Mouse (Mus musculus) lung, postnatal 4 days (tissue): ENCODE data around the gene Slc38a10.

Experiments used
- DNase-seq, 2 experiments: peaks; one replicate each; pipeline ENCODE4 v3.0.0; 2021

Slc38a10 gene

DNA sequence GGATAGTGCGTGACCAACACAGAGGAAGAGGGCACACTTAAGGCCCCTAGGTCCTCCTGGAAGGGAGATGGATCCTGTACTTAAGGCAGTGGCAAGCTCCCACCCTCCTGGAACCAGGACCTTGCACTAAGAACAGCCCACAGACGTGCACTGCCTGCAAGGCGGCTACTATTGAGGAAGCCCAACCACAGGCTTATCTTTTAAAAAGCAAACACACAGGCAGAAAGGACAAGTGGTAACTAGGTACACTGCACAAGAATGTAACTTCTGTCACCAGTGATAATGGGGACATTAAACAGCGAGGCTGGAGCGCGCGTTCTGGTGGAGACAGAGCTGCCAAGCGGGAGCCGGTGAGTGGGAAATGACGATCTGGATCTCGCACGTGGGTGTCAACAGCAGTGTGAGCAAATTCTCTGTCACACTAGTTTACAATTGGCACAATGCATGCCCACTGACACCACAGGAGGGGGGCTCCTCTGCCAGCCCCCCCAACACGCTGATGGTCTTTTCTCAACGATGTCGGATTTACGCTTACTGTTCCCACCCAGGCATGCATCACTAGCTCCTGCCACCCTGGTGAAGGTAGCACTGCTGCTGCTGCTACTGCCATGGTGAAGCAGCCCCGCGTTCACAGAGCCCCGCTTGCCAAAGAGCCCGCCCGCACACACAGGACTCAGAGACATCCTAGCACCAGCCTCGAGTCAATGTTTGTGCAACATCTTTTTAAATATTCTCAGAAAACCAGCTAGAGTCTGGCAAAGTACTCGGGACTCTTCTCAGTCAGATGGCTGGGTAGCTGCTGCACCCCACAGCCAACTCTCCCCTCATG, 14.1 kb downstream of the Slc38a10 start:
- DNase-seq = peak; percentile 25 to 42

DNA sequence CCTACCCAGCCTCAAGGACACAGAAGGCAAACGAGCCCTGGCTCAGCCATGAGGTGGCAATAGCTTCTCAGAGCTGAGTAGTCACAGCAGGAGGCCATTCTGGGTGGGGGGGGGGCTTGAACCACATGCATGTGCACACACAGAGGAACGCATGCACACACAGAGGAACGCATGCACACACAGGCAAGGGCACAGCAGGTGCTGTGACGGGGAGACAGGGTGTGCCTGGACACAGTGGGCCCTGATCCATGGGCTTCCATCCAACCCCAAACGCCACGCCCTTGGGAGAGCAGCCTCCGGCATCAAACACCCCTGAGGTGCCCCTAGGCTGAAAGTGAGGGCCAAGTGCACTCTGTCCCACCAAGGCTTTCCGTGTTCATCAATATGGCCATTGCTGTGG, 15.0 kb downstream of the Slc38a10 start:
- no peak for DNase-seq

DNA sequence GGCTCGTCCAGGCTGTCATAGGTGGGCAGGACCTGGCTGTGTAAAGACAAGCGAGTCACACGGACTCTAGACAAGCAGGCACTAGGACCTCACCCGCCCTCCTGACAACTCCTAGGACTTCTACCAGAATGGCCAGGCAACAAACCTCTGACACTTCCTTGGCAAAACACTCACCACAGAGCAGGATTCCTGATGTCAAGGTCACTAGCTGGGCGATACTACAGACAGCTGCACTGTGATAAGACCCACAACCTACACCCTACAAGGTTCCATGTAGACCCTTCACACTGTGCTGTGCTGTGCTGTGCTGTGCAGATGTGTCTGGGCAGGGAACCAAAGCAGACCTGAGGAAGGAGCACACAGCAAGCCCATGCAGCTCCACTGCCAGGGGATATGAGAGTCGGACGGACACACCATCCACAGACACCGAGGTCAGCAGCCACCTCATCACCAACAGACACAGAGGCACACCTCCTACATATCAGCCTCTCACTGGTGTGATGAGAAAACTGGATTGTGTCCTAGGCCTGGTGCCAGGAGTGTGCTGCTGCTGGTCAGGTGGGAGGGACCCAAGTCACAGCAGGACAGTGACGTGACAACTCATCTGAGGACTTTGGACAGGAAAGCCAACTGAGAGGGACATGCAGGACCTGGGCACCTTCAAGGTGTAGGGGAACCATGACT, 16.2 kb downstream of the Slc38a10 start:
- no peak for DNase-seq

DNA sequence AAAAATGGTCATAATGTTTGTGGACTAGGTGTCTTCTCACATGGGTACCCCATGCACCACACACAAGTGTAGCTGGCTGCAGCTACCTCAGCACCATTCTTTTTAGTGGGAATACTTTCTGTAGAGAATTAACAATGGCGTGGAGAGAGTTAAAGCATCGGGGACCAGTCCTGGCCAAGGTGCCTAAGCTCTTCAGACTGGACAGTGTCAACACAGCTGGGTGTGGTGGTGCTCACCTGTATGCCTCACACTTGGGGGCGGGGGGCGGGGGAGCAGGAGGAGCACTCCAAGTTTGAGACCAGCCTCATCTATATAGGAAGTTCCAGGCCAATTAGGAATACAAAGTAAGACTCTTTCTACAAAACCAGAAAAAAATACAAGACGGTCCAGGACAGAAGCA, 17.0 kb downstream of the Slc38a10 start:
- no peak for DNase-seq

DNA sequence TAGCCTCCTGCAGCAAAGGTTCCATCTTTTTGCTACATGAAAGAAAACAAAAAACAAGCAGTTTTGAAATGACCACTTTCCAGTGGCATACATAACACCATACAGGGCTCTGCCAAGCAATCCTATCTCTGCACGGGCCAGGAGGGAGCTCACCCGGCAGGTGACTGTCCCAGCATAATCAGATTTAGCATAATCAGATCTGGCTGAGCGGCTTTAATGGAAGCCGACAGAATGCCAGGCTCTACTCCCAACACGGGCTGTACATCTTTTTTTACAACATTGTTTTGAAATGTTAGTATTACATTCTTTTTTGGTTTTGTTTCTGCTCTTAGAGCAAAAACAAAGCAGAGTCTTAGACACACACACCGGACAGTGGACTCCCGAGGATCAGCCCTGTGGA, 21.9 kb downstream of the Slc38a10 start:
- no peak for DNase-seq

DNA sequence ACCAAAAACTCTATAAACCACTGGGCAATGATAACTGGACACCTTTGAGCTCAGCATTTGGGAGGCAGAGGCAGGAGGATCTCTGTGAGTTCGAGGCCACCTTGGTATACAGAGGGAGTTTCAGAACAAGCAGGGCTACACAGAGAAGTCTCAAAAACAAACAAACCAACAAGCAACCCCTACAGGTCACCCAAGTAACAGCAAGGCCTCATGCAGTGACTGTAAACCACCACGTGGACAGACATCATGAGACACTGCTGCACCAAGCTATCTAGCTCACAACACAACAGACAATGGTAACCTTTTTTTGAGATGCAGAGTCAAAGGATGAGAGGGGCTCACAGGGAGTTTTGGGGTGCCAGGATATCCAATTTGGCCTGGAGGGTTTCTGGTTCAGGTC, 24.3 kb downstream of the Slc38a10 start:
- no peak for DNase-seq

DNA sequence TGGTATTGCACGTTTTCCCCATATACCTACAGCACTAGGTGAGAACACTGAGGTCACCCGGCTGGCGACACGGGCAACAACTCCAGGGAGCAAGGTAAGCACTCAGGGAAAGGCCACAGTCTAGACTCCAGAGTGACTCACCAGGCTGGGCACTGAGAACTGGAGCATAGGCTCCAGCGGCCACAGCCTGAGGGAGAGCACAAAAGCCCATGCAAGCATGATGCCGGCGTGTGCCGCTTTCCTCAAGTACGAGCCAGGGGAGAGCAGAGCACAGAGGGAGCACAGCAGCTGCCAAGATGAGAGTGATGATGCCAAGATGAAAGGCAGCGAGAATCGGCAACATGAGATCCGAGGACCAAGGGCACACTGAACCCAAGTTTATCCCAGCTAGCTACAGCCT, 29.0 kb downstream of the Slc38a10 start:
- no peak for DNase-seq

DNA sequence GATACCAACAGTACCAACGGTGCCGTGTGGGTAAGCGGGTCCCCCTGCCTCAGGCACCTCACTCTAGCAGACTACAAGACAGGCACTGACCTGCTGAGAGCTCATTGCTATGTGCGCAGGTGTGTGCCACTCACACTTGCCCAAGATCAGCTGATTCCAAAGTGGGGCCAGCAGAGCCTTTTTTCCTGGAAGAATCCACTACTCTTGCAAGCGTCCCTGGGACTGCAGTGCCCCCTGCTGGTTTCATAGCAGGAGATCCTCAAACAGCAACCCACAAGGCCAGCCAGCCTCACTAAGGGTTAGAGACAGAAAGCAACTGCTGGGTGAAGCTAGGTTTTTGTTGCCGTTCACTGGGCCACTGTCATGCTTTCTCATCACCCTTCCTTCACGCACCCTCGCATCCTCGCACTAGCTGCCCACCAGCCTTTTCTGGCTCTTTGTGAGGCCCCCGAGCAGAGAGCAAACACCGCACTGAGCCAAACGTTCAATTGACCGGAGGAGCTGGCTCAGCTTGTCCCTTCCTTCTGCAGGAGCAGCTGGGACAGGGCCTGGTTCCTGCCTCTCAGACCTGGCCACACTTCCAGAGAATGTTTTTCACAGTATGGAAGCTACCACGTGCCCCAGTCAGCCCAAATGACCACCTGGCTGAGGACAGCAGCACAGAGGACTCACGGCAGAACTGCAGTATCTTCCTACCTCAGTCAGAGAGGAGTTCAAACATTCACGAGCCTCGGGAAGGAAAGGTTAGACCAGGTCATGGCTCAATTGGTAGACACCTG, 30.3 kb downstream of the Slc38a10 start:
- DNase-seq = peak; percentile 76 to 78

DNA sequence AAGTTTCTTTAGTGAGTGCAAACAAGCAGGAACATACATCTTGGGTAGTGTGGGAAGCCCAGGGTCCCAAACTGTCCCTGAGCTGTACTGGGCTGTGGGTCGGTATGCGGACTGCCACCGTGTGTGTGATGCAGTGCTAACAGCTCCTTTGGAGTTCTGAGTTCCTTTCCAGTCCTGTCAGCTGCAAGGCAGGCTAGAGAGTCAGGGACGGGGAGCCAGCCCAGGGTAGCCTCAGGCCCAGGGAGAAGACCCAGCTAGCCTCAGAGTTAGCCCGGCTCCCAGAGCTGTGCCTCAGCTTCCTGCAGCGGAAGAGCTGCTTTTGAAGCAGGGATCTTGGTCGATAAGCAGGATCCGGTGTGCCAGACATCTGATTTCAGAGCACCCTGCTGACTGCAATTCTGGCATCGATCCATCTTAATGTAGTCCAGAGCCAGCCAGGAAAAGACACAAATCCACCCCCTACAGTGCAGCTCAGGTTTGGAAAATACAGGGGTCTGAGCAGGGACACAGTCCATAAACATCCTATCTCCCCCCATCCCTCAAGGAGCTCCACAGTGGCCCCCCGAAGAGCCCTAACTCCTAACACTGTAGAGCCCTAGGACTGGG, 31.1 kb downstream of the Slc38a10 start:
- no peak for DNase-seq

DNA sequence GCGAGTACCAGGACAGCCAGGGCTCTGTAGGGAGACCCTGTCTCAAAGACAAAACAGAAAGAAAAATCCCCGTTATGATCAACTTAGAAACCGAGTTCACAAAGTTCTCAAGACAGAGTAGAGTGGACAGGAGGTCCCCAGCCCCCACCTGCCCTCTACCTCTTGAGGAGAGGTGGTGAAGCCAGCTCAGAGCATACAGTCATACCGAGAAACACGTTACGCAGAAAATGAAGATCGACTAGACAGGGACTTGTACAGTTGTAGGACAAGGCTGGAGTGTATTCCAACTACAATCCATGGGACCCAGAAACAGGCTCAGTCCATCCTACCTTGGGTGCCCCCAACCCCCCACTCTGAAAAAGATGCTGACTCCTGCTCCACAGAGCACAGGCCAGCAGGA, 32.0 kb downstream of the Slc38a10 start:
- DNase-seq = no peak

DNA sequence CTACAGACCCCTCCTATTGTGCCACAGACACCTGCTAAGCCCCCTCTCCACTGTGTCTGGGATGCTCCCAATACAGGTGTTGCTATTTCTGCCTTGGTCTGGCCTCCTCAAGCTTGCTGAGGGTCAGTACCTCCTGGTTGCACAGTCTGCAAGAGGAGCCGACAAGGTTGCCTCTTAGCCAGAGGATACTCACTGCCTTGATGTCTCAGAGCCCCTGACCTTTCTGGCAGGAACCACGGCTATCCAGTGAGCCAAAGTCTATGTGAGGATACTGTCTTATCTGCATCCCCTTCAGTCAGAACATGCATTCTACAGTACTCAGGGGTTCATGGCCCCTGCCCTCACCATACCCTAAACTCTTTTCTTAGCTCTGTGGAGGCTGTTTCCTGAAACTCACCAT, 33.5 kb downstream of the Slc38a10 start:
- DNase-seq = no peak

DNA sequence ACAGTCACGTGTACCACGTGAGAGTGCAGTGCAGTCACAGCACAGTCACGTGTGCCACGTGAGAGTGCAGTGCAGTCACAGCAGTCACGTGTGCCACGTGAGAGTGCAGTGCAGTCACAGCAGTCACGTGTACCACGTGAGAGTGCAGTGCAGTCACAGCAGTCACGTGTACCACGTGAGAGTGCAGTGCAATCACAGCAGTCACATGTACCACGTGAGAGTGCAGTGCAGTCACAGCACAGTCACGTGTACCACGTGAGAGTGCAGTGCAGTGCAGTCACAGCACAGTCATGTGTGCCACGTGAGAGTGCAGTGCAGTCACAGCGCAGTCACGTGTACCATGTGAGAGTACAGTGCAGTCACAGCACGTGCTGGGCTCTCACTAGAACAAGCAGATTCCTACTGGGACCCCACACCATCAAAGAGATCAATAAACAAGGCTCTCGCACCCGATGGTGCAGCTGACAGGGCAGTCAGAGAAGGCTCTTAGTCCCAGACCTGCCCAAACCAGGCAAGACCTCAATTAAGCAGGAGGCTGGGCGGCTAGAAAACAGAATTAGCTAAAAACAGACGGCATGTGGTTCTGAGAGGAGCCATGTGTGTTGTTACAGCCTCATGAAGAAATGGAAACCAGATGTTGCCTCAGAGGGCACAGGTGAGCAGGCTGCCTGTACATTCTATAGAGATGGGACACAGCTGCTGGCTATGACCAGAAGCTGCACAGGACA, 36.5 kb downstream of the Slc38a10 start:
- no peak for DNase-seq

DNA sequence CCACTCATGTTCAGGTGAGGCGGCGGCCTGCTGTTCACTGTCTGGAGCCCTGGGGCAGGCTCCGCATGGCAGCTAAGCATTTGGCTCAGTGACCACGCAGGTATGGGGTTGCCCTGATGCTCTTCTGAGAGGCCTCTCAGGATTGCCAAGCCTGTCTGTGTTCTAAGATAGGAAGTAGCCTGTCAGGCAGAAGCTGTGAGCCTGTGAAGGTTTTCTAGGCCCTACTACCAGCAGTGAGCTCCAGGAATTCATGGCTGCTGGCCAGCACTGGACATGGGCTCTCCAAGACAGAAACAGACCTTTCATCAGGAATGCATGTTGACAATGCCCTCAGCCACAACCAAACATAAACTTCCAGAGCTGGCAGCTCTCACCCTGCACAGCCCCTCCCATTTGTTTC, 39.0 kb downstream of the Slc38a10 start:
- DNase-seq = peak; percentile 65 to 85

DNA sequence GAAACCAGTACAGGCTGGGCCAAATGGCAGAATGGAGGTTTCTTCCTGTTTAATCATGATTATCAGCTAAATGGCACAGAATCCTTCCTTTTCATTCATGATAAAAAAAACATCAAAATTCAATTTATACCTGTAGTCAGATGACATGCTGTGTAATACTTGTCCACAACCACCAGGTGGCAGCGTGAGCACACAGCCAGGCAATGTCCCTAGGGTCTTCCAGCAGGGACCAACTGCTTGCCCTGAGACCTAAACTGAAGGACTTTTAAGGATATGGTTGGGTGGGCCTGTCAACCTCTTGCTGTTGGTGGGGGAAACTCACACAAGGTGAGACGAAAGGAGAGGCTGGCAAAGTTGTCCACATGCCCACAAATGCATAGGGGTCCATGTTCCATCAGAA, 40.1 kb downstream of the Slc38a10 start:
- peak; percentile 58 to 69 for DNase-seq

DNA sequence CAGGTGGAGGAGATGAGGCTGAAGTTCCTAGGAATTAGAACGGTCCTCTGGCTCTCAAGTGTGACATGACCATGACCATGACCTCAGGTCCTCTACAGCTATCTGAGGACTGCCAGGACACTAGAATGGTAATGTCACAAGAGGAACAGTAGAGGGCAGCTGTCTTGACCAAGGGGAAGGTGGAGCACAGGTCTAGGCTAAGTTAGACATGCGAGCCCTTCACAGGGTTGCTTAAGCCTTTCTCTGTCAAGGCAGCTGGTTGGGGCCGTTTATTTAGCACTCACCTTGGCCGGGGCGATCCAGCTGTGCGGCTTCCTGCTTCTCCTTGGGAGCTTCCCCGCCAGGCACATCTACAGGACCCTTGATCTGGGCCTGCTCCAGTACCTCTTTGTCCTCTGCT, 40.6 kb downstream of the Slc38a10 start:
- DNase-seq = no peak

DNA sequence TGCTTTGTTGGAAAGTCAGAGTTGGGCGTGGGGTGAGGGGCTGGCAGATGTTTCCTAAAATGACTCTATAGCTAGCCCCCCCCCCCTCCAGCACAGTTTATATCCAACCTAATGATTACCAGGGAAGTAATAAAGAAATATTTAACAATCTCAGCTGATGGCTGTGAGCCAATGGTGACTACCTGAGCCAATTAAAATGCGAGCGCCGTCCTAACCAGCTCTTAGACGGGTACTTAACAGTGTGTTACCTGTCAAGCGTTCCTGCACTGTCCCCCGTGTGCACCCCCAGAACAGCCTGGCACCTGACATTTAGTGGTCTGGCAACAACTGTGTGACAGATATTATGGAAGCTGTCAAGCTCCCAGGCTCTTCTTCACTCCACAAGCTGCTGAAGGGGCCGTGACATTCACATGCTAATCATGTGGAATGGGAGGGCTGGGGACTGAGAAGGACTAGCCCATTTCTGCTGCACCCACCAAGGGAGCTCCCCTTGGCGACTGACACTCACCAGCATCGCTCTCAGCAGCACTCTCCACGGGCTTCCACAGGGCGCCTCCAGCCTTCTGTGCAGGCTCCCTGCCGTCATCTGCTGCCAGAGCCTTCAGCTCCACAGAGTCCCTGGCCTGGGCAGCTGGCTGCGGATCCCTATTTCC, 41.5 kb downstream of the Slc38a10 start:
- DNase-seq = no peak

DNA sequence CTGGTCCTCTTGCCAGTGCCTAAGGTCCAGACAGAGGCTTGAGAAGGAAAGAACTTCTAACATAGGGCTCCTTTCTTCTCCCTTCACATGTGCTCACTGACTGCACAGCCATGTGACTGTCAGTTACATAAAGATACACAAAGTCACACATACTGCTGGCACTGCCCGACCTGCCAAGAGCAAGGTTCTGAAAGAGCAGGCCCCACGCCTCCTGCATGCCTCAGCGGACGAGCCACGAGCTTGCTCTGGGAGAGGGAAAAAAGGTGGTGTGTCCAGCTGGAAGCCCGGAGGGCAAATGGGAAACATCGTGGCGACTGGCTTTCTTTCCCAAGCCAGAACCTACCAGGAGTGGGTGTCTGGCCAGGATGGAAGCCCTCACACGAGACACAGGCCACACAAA, 43.4 kb downstream of the Slc38a10 start:
- DNase-seq = no peak

DNA sequence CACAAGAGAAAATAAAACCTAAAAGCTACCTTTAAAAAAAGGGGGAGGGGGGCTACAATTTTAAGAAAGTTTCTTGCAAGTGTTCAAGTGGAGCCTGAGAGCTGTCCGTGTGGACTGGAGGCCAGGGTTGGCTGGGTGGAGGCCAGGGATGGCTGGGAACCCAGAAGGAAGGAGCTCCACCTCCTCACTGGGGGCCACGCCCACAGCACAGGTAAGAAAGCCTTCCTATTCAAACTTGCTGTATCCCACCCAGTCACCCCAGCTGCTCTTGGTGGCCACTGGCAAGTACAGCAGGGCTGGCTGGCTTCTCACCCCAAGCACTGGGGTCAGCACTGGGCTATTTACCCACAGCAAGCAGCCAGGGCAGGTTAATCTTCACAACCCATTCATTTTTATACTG, 44.1 kb downstream of the Slc38a10 start:
- no peak for DNase-seq

DNA sequence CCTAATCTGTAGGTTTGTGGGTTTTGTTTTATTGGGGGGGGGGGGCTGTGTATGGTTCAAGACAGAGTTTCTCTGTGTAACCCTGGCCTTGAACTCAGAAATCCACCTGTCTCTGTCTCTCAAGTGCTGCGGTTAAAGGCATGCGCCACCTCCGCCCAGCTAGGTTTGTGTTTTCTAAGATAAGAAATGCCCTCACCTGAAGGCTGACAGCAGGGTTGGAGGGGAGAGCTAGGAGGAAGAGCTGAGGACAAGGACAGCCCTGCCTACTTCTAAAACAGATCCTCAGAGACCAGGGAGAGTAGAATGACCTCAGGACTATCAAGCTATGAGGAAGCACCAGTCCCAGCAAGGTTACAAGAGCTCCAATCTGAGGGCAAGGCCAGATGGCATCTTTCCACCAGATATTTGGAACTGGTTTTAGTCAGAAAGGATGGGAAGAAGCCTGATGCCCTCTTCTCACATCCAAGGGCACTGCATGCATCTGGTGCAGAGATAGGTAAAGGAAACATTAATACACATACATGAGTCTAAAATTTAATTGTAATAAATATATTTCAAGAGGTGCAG, 47.6 kb downstream of the Slc38a10 start:
- DNase-seq = no peak

DNA sequence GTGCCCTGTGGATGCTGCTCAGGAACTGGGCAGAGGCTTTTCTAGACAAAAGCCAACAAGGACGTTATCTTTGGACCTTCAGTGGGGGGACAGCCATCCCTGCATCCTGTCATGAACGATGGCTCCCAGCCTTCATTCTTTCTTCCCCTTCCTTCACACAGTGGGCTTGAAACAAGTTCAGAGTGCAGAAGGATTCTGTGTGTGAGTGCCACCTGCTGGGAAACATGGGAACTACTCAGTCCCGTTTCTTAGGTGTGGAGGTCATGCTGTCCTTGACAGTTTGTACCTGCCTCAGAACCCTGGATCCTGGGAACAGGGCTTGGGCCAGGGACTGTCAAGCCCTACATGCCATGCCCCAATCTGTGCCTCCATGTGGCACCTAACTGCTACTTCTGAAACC, 50.1 kb downstream of the Slc38a10 start:
- DNase-seq = peak; percentile 56 to 77
